Mouse (Mus musculus): ENCODE data around the gene Itsn2. TPM values are rescaled to one million over a fixed set of nuclear protein-coding genes. Genes with fewer than 3 reads are reported as not detected.

Gene Itsn2
- polyA plus RNA-seq, 1 experiment from 2014 or later, result 26.3 TPM

- no peak overlapping the region for H3K27ac ChIP-seq
- peaks cover 61% of the 10 kb centered on the region for H3K36me3 ChIP-seq (replicated peaks; ENCODE audit: control insufficient read depth, insufficient read depth)
- no peaks in the 10 kb centered on the region for H3K9me3 ChIP-seq (ENCODE audit: control insufficient read depth, low read length)
- no peak for ATAC-seq (ENCODE audit: low FRiP score)
- no peak for DNase-seq (ENCODE audit: low spot score)
- H3K4me2 ChIP-seq (replicated peaks), result no peak overlapping the region
- H3K27me3 ChIP-seq (ENCODE audit: control insufficient read depth, insufficient read depth, low read length), result no peaks in the 10 kb centered on the region
- no peak overlapping the region for H3K4me3 ChIP-seq (replicated peaks; ENCODE audit: low read length)
- WGBS, result 91% methylated on average over 7 of the region's 7 CpGs
- H3K4me1 ChIP-seq (replicated peaks; ENCODE audit: control insufficient read depth, insufficient read depth, low read length), result no peaks in the 10 kb centered on the region
- no peak overlapping the region for H3K9ac ChIP-seq
These were observed 117.5 kb downstream of the Itsn2 start for GRCm38 (mm10) chr12:4709926-4710325.

- no peak for DNase-seq (ENCODE audit: low spot score)
- Histone ChIP-seq H3K4me2 (replicated peaks) (no peak overlapping the region), H3K9ac (no peak overlapping the region), H3K4me1 (replicated peaks; ENCODE audit: control insufficient read depth, insufficient read depth, low read length) (no peaks in the 10 kb centered on the region), H3K36me3 (replicated peaks; ENCODE audit: control insufficient read depth, insufficient read depth) (peaks cover 38% of the 10 kb centered on the region), H3K9me3 (ENCODE audit: control insufficient read depth, low read length) (no peaks in the 10 kb centered on the region), H3K27ac (no peak overlapping the region), H3K4me3 (replicated peaks; ENCODE audit: low read length) (no peak overlapping the region), H3K27me3 (ENCODE audit: control insufficient read depth, insufficient read depth, low read length) (no peaks in the 10 kb centered on the region)
- WGBS, result 88% methylated on average over 4 of the region's 4 CpGs
- no peak for ATAC-seq (ENCODE audit: low FRiP score)
These were observed 120.9 kb downstream of the Itsn2 start for GRCm38 (mm10) chr12:4713361-4713760.

GRCm38 (mm10) chr12:4715606-4716005 is 123.2 kb downstream of the Itsn2 start:
- H3K36me3 ChIP-seq (replicated peaks; ENCODE audit: control insufficient read depth, insufficient read depth), result peaks cover 30% of the 10 kb centered on the region
- H3K4me3 ChIP-seq (replicated peaks; ENCODE audit: low read length), result no peak overlapping the region
- DNase-seq (ENCODE audit: low spot score) (no peak), ATAC-seq (ENCODE audit: low FRiP score) (no peak)
- WGBS, result 76% methylated on average over 10 of the region's 10 CpGs
- no peaks in the 10 kb centered on the region for H3K4me1 ChIP-seq (replicated peaks; ENCODE audit: control insufficient read depth, insufficient read depth, low read length)
- H3K27me3 ChIP-seq (ENCODE audit: control insufficient read depth, insufficient read depth, low read length), result no peaks in the 10 kb centered on the region
- no peak overlapping the region for H3K4me2 ChIP-seq (replicated peaks)
- no peak overlapping the region for H3K27ac ChIP-seq
- H3K9ac ChIP-seq, result no peak overlapping the region
- no peaks in the 10 kb centered on the region for H3K9me3 ChIP-seq (ENCODE audit: control insufficient read depth, low read length)

GRCm38 (mm10) chr12:4717417-4717816 is 125.0 kb downstream of the Itsn2 start:
- no peak overlapping the region for H3K4me2 ChIP-seq (replicated peaks)
- H3K4me3 ChIP-seq (replicated peaks; ENCODE audit: low read length), result no peak overlapping the region
- DNase-seq (ENCODE audit: low spot score) (no peak), ATAC-seq (ENCODE audit: low FRiP score) (no peak)
- H3K4me1 ChIP-seq (replicated peaks; ENCODE audit: control insufficient read depth, insufficient read depth, low read length), result no peaks in the 10 kb centered on the region
- no peaks in the 10 kb centered on the region for H3K9me3 ChIP-seq (ENCODE audit: control insufficient read depth, low read length)
- H3K27ac ChIP-seq, result no peak overlapping the region
- H3K27me3 ChIP-seq (ENCODE audit: control insufficient read depth, insufficient read depth, low read length), result no peaks in the 10 kb centered on the region
- H3K9ac ChIP-seq, result no peak overlapping the region
- peaks cover 19% of the 10 kb centered on the region for H3K36me3 ChIP-seq (replicated peaks; ENCODE audit: control insufficient read depth, insufficient read depth)
- WGBS, result 11% methylated on average over 7 of the region's 7 CpGs

GRCm38 (mm10) chr12:4719066-4719761 is 126.8 kb downstream of the Itsn2 start:
- Histone ChIP-seq H3K36me3 (replicated peaks; ENCODE audit: control insufficient read depth, insufficient read depth) (peaks cover 5% of the 10 kb centered on the region; the same call in 1 of the 2 replicates), H3K27ac (no peak overlapping the region), H3K9me3 (ENCODE audit: control insufficient read depth, low read length) (no peaks in the 10 kb centered on the region), H3K27me3 (ENCODE audit: control insufficient read depth, insufficient read depth, low read length) (no peaks in the 10 kb centered on the region), H3K4me3 (replicated peaks; ENCODE audit: low read length) (no peak overlapping the region), H3K9ac (no peak overlapping the region), H3K4me2 (replicated peaks) (no peak overlapping the region), H3K4me1 (replicated peaks; ENCODE audit: control insufficient read depth, insufficient read depth, low read length) (no peaks in the 10 kb centered on the region)
- no peak for ATAC-seq (ENCODE audit: low FRiP score)
- WGBS, result 88% methylated on average over 13 of the region's 13 CpGs
- no peak for DNase-seq (ENCODE audit: low spot score)

GRCm38 (mm10) chr12:4719762-4720754 is 127.6 kb downstream of the Itsn2 start:
- Histone ChIP-seq H3K4me3 (replicated peaks; ENCODE audit: low read length) (no peak overlapping the region), H3K36me3 (replicated peaks; ENCODE audit: control insufficient read depth, insufficient read depth) (no peaks in the 10 kb centered on the region), H3K4me1 (replicated peaks; ENCODE audit: control insufficient read depth, insufficient read depth, low read length) (no peaks in the 10 kb centered on the region), H3K9me3 (ENCODE audit: control insufficient read depth, low read length) (no peaks in the 10 kb centered on the region), H3K9ac (no peak overlapping the region), H3K27ac (no peak overlapping the region), H3K27me3 (ENCODE audit: control insufficient read depth, insufficient read depth, low read length) (no peaks in the 10 kb centered on the region), H3K4me2 (replicated peaks) (no peak overlapping the region)
- ATAC-seq (ENCODE audit: low FRiP score) (no peak), DNase-seq (ENCODE audit: low spot score) (no peak)
- WGBS, result 81% methylated on average over 17 of the region's 17 CpGs

GRCm38 (mm10) chr12:4729165-4729564 is 136.7 kb downstream of the Itsn2 start:
- Histone ChIP-seq H3K4me3 (replicated peaks; ENCODE audit: low read length) (no peak overlapping the region), H3K9ac (no peak overlapping the region), H3K4me1 (replicated peaks; ENCODE audit: control insufficient read depth, insufficient read depth, low read length) (no peaks in the 10 kb centered on the region), H3K27ac (no peak overlapping the region), H3K27me3 (ENCODE audit: control insufficient read depth, insufficient read depth, low read length) (no peaks in the 10 kb centered on the region), H3K36me3 (replicated peaks; ENCODE audit: control insufficient read depth, insufficient read depth) (no peaks in the 10 kb centered on the region), H3K4me2 (replicated peaks) (no peak overlapping the region), H3K9me3 (ENCODE audit: control insufficient read depth, low read length) (no peaks in the 10 kb centered on the region)
- DNase-seq (ENCODE audit: low spot score) (no peak), ATAC-seq (ENCODE audit: low FRiP score) (no peak)
- 92% methylated on average over 3 of the region's 3 CpGs for WGBS

- ATAC-seq (ENCODE audit: low FRiP score), result no peak
- 64% methylated on average over 4 of the region's 4 CpGs for WGBS
These were observed 139.2 kb downstream of the Itsn2 start for GRCm38 (mm10) chr12:4731629-4732028.

GRCm38 (mm10) chr12:4732332-4732731 is 139.9 kb downstream of the Itsn2 start:
- no peak overlapping the region for H3K27ac ChIP-seq
- H3K36me3 ChIP-seq (replicated peaks; ENCODE audit: control insufficient read depth, insufficient read depth), result no peaks in the 10 kb centered on the region
- H3K4me3 ChIP-seq (replicated peaks; ENCODE audit: low read length), result no peak overlapping the region
- H3K9ac ChIP-seq, result no peak overlapping the region
- ATAC-seq (ENCODE audit: low FRiP score) (no peak), DNase-seq (ENCODE audit: low spot score) (no peak)
- H3K27me3 ChIP-seq (ENCODE audit: control insufficient read depth, insufficient read depth, low read length), result no peaks in the 10 kb centered on the region
- 77% methylated on average over 4 of the region's 4 CpGs for WGBS
- H3K4me1 ChIP-seq (replicated peaks; ENCODE audit: control insufficient read depth, insufficient read depth, low read length), result no peaks in the 10 kb centered on the region
- H3K4me2 ChIP-seq (replicated peaks), result no peak overlapping the region
- H3K9me3 ChIP-seq (ENCODE audit: control insufficient read depth, low read length), result no peaks in the 10 kb centered on the region

More at GRCm38 (mm10) chr12:4731629-4732028, 139.2 kb downstream of the Itsn2 start:
- no peak for DNase-seq (ENCODE audit: low spot score)
- Histone ChIP-seq H3K27ac (no peak overlapping the region), H3K9ac (no peak overlapping the region), H3K27me3 (ENCODE audit: control insufficient read depth, insufficient read depth, low read length) (no peaks in the 10 kb centered on the region), H3K9me3 (ENCODE audit: control insufficient read depth, low read length) (no peaks in the 10 kb centered on the region), H3K4me2 (replicated peaks) (no peak overlapping the region), H3K4me3 (replicated peaks; ENCODE audit: low read length) (no peak overlapping the region), H3K4me1 (replicated peaks; ENCODE audit: control insufficient read depth, insufficient read depth, low read length) (no peaks in the 10 kb centered on the region), H3K36me3 (replicated peaks; ENCODE audit: control insufficient read depth, insufficient read depth) (no peaks in the 10 kb centered on the region)

All from hindbrain, embryonic 14.5 days (tissue).